Mouse (Mus musculus) megakaryocyte, embryonic 14.5 days (primary cell): ENCODE data around the gene Srsf11.

Experiments
- FLI1 ChIP-seq: IDR thresholded peaks from 2 replicates; pipeline ENCODE4 v1.6.1; 2012; ENCODE audit warnings: low read length, inconsistent platforms, mixed read lengths
- GATA1 ChIP-seq: IDR thresholded peaks from 3 replicates; pipeline ENCODE4 v1.6.1; 2012; ENCODE audit warnings: mixed read lengths, low read length, inconsistent platforms, borderline replicate concordance

GRCm38 (mm10) chr3:158077828-158078227, 41.4 kb upstream of the Srsf11 start:
- TF ChIP-seq GATA1 (no peak), FLI1 (no peak)
